Mouse (Mus musculus): ENCODE measurements at regions not wholly inside any gene's neighbourhood (a gene's known extent, or its start where the extent isn't known, plus 50 kb on each side); places are given as distances from the start of the nearest gene placed in this dataset.

DNA sequence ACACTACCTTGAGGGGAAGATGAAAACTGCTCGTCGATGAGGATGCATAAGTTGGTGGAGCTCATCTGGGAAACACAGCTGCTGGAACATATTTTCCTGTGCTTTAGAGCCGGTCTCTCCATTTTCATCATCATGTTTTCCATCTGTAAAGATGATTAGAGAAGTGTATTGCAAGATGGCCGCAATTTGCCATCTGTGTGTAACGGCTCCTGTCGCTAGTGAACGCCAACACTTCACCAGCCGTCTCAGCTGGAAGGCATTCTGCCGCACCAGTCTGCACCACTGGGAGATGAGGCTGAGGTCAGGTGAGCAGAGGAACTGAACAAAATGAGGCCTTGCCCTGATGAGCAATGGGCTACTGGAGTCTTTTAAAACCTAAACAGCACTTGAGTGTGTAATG is 57.4 kb downstream of the Gm21962 start:
- Histone ChIP-seq H3K4me2 (no peak overlapping the region), H3K4me3 (no peak overlapping the region), H3K27ac (no peak overlapping the region), H3K36me3 (replicated peaks) (no peaks in the 10 kb centered on the region), H3K9ac (no peak overlapping the region), H3K4me1 (no peaks in the 10 kb centered on the region), H3K9me3 (no peaks in the 10 kb centered on the region), H3K27me3 (replicated peaks) (no peaks in the 10 kb centered on the region)
- ATAC-seq (replicated peaks): no peak
- 86% methylated on average over 9 of the region's 9 CpGs for WGBS

DNA sequence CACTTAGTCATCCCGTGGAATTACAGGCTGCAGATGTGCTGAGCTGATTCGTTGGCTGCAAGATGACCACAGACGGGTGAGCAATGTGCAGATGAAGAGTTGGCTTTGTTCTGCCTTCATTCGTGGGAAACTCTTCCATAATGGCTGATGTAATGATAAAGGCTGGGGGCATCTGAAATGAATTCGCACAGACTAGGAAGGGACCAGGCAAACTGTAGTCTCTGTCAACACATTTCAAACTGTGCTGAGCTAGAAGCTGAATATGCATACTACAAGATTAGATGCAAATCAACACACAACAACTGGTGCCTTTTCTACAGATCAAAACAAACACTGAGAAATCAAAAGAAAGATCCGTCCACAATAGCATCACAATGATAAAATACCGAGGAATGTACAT is 58.1 kb downstream of the Gm21962 start:
- no peaks in the 10 kb centered on the region for H3K27me3 ChIP-seq (replicated peaks)
- no peak for ATAC-seq (replicated peaks)
- H3K27ac ChIP-seq: no peak overlapping the region
- no peak overlapping the region for H3K4me3 ChIP-seq
- H3K9ac ChIP-seq: no peak overlapping the region
- H3K9me3 ChIP-seq: no peaks in the 10 kb centered on the region
- no peaks in the 10 kb centered on the region for H3K4me1 ChIP-seq
- H3K36me3 ChIP-seq (replicated peaks): no peaks in the 10 kb centered on the region
- WGBS: 73% methylated on average over 7 of the region's 7 CpGs
- H3K4me2 ChIP-seq: no peak overlapping the region

DNA sequence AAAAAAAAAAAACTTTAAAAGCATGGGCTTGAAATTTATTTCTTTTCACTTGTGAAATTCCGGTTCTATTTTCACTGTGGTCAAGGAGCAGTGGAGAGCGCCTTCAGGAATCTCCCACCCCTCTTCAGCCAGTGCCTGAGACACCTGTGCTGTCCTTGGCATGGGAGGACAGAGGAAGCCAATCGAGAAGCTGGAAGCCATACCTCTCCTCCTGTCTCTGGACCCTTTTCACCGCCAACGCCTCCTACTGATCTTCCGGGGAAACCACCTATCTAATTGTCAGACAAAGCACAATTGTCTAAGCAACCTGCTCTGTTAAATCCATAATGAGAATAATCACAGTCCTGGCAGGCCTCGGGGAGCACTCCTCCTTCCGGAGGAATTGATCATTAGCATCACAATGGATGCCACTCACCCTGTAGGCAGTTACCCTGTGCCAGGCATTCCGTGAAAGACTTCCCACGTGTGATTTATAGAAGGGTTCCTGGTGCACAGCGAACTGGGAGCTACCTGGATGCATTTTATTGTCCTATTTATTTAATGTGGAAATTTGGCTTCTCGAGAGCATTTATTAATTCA is 66.0 kb downstream of the Gm21962 start:
- Histone ChIP-seq H3K4me3 (no peak overlapping the region), H3K27me3 (replicated peaks) (no peaks in the 10 kb centered on the region), H3K4me2 (peak overlapping the region; percentile 18), H3K4me1 (peaks cover 9% of the 10 kb centered on the region), H3K36me3 (replicated peaks) (no peaks in the 10 kb centered on the region), H3K9ac (no peak overlapping the region), H3K27ac (no peak overlapping the region), H3K9me3 (no peaks in the 10 kb centered on the region)
- 18% methylated on average over 12 of the region's 12 CpGs for WGBS
- peak; percentile 74; the same call in 1 of the 2 replicates for ATAC-seq (replicated peaks)

DNA sequence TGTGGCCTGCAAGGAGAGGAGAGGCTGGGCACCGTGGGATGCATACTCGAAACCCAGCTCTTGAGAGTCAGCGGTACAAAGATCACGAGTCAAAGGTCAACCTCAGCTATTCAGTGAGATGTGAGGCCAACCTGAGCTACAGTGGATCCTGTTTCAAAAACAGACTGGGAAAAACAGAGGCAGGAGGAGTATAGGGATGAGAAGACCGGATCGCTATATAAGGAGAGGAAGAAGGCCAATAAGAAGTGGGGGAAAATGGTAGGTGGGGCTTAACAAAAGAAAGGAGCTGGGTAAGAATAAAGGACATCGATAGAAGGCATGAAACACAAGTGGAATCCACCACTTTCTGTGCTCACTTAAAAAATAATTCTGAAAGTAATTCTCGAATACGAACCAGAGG is 70.2 kb downstream of the Gm21962 start:
- Histone ChIP-seq H3K4me2 (no peak overlapping the region), H3K9me3 (no peaks in the 10 kb centered on the region), H3K4me1 (peaks cover 9% of the 10 kb centered on the region), H3K27me3 (replicated peaks) (no peaks in the 10 kb centered on the region), H3K27ac (no peak overlapping the region), H3K36me3 (replicated peaks) (no peaks in the 10 kb centered on the region), H3K4me3 (no peak overlapping the region), H3K9ac (no peak overlapping the region)
- WGBS: 63% methylated on average over 9 of the region's 9 CpGs
- ATAC-seq (replicated peaks): no peak

DNA sequence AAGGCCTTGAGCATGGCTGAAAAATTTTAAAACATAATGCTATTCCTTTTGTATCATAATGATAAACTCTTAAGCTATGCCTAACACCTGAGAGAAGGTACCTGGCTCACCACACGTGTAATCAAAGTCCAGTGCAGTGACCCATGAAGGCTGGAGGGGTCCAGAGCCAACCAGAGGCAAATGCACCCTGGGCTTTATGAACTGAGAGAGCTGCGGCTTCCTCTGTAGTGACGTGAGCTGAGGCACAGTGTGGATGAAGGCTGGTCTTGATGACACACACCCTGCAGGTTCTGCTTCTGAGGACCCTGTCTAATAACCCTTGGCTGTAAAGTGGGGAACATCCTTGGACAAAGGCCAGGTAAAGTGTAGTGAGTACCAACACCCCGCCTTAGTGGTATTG is 70.8 kb downstream of the Gm21962 start:
- H3K27me3 ChIP-seq (replicated peaks): no peaks in the 10 kb centered on the region
- 80% methylated on average over 4 of the region's 4 CpGs for WGBS
- no peak overlapping the region for H3K9ac ChIP-seq
- no peaks in the 10 kb centered on the region for H3K9me3 ChIP-seq
- no peak overlapping the region for H3K4me2 ChIP-seq
- H3K4me1 ChIP-seq: peaks cover 7% of the 10 kb centered on the region
- ATAC-seq (replicated peaks): no peak
- H3K27ac ChIP-seq: no peak overlapping the region
- no peaks in the 10 kb centered on the region for H3K36me3 ChIP-seq (replicated peaks)
- no peak overlapping the region for H3K4me3 ChIP-seq

DNA sequence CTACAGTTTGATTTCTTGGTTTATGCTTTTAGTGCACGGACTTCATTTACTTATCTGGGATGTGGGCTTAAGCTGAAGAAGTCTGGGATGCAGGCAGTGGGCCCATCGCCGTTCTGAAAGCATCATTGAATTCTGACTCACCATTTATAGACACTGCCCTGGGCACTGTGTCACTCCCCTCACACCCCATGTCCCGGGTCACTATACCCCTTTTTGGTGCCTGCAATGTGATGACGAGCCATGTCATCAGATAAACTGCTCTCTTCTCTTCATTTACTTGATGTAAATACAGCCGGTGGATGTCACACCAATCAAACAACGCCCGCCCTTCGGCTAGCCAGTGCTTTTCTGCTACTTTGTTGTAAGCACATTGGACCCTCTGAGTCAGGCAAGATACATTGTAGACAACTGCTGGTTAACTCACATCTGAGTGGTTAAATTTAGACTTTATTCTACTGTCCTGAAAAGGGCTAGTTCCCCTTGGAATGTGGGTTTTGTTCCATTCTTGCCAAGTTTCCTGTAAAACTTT is 80.5 kb downstream of the Gm21962 start:
- Histone ChIP-seq H3K4me3 (no peak overlapping the region), H3K4me1 (peaks cover 10% of the 10 kb centered on the region), H3K9me3 (no peaks in the 10 kb centered on the region), H3K27me3 (replicated peaks) (no peaks in the 10 kb centered on the region), H3K36me3 (replicated peaks) (no peaks in the 10 kb centered on the region), H3K4me2 (no peak overlapping the region), H3K9ac (no peak overlapping the region), H3K27ac (no peak overlapping the region)
- ATAC-seq (replicated peaks): no peak
- 85% methylated on average over 9 of the region's 9 CpGs for WGBS

DNA sequence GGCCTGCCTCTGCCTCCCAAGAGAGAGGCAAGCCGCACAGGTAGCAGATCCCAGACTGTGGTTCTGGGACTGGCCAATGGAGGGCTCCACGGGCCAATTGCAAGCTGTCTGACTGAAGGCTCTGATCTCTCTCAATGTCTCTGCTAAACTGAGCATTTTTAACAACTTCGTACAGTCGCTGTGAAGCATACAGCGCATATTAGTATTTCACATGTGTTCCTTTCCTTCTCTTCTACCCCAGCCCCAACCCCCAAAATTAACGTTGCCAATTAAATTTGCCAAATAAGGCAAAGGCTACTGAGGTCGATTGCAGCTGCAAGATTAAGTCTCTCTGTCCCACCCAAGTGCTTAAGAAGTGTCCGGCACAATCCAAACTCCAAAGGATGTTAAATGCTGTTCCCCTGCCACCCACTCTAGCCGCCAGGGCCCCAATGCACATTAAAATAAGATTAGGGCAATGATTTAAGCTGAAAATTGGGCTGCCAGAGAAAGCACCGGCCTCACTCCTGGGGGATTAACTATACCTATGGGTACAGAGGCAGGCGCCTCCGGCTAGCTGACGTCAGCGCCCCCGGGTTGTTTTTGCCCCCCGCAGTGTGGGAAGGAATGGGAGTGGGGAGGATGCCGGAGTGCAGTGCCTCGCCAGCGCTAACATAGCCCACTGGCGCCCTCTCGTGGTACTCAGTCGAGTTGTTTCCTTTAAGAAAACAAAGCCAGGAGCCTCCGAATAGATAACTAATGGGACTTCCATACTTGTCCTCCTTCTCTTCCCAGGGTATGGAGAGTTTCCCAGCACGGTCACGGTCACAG is 81.3 kb downstream of the Gm21962 start:
- Histone ChIP-seq H3K27me3 (replicated peaks) (no peaks in the 10 kb centered on the region), H3K36me3 (replicated peaks) (no peaks in the 10 kb centered on the region), H3K4me2 (peak overlapping the region; percentile 58), H3K27ac (peak overlapping the region; percentile 75), H3K9ac (peak overlapping the region; percentile 37), H3K4me1 (peaks cover 10% of the 10 kb centered on the region), H3K4me3 (peak overlapping the region; percentile 36), H3K9me3 (no peaks in the 10 kb centered on the region)
- 15% methylated on average over 25 of the region's 25 CpGs for WGBS
- peak; percentile 94 for ATAC-seq (replicated peaks)

DNA sequence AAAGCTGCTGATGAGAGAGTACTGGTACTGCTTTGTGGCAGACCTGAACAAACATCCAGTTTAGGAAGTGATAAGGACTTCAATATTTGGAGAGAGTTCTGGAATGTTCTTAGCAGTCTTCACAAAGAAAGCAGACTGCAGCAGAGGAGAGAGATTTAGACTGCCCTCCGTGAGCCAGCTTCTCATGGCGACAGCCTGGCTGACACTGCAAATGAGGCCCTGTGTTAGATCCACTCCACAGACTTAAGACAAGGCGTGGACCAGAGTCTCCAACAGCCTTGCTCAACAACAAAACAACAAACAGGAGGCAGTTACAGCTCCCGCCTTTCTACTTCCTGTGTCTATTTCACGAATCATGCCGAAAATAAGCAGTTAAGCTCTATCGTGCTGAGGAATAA is 81.9 kb downstream of the Gm21962 start:
- Histone ChIP-seq H3K36me3 (replicated peaks) (no peaks in the 10 kb centered on the region), H3K4me3 (no peak overlapping the region), H3K4me1 (peaks cover 10% of the 10 kb centered on the region), H3K27me3 (replicated peaks) (no peaks in the 10 kb centered on the region), H3K4me2 (peak overlapping the region; percentile 58), H3K9me3 (no peaks in the 10 kb centered on the region), H3K27ac (peak overlapping the region; percentile 75), H3K9ac (0 out of 2 replicates have a peak overlapping the region, but pooled peaks have one; percentile 4)
- peak; percentile 51 for ATAC-seq (replicated peaks)
- WGBS: 52% methylated on average over 7 of the region's 7 CpGs

DNA sequence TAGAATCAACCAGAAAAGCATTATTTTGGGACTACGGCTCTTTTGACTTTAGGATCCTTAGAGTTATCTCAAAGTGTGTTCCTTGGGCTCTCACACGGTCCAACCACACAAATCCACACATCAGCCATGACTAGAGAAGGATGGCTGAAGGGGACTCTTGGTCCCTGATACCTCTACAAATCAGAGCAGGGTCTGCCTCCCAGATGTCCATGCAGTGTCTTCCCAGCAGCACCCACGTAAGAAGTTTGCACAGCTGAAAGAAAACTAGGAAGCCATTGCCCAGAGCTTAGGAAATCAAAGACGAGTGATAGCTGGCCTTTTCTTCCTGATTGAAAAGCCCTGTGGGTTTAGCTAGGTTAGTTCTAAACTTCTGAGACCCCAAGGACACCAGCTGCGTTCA is 84.1 kb downstream of the Gm21962 start:
- peaks cover 10% of the 10 kb centered on the region for H3K4me1 ChIP-seq
- H3K36me3 ChIP-seq (replicated peaks): no peaks in the 10 kb centered on the region
- H3K9ac ChIP-seq: no peak overlapping the region
- WGBS: 89% methylated on average over 5 of the region's 5 CpGs
- H3K4me2 ChIP-seq: no peak overlapping the region
- no peak for ATAC-seq (replicated peaks)
- H3K27ac ChIP-seq: no peak overlapping the region
- no peaks in the 10 kb centered on the region for H3K9me3 ChIP-seq
- no peaks in the 10 kb centered on the region for H3K27me3 ChIP-seq (replicated peaks)
- H3K4me3 ChIP-seq: no peak overlapping the region

DNA sequence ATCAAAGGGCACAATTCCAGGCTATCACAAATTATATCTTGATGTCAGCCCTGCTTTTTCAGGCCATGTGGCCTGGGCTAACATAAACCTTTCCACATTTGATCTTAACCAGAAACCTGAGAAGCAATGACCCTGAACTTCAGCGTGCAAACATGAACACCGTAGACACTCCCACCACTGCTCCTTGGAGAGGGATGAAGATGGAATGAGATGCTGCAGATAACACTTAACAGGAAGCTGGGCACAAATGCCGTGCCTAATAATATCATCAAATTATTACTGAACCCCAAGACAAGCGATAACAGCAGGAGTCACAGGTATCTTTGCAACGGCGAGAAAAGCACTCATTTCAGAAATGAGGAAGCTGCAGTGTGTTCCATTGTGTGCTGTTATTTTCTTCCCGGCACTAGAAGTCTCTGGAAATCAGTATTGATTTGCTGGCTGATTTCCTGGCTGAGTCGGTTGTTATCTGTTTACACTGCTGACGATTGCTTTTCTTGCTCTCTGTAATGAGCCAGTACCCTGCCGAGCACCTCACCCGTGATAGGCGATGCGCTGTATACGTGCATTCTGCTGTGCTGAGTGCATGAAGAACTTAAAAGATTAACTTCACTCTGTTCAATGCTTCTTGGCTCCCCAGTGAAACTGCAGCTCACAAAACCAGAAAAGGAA is 91.0 kb downstream of the Gm21962 start:
- peak overlapping the region; percentile 21; the same call in 1 of the 2 replicates for H3K4me2 ChIP-seq
- H3K27me3 ChIP-seq (replicated peaks): no peaks in the 10 kb centered on the region
- no peaks in the 10 kb centered on the region for H3K36me3 ChIP-seq (replicated peaks)
- H3K4me1 ChIP-seq: no peaks in the 10 kb centered on the region
- H3K27ac ChIP-seq: peak overlapping the region; percentile 29; the same call in 1 of the 2 replicates
- WGBS: 59% methylated on average over 14 of the region's 14 CpGs
- H3K4me3 ChIP-seq: no peak overlapping the region
- H3K9me3 ChIP-seq: no peaks in the 10 kb centered on the region
- no peak overlapping the region for H3K9ac ChIP-seq
- peak; percentile 86 for ATAC-seq (replicated peaks)

DNA sequence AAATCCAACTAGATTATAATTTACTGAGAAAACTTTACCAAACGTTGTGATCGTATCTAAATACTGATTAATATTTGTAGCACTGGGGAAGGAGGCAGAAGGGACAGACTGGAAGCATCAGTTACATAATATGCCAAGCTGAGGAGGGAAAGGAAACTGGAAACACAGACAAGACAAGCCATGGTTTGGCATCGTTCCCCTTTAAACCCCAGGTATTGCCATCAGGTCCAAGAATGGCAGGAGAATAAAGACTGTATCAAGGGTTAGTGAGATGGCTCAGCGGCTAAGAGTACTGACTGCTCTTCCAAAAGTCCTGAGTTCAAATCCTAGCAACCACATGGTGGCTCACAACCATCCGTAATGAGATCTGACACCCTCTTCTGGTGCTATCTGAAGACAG is 92.1 kb downstream of the Gm21962 start:
- 89% methylated on average over 5 of the region's 5 CpGs for WGBS
- Histone ChIP-seq H3K27ac (no peak overlapping the region), H3K9me3 (no peaks in the 10 kb centered on the region), H3K9ac (no peak overlapping the region), H3K4me1 (no peaks in the 10 kb centered on the region), H3K4me3 (no peak overlapping the region), H3K36me3 (replicated peaks) (no peaks in the 10 kb centered on the region), H3K27me3 (replicated peaks) (no peaks in the 10 kb centered on the region), H3K4me2 (no peak overlapping the region)
- ATAC-seq (replicated peaks): no peak

DNA sequence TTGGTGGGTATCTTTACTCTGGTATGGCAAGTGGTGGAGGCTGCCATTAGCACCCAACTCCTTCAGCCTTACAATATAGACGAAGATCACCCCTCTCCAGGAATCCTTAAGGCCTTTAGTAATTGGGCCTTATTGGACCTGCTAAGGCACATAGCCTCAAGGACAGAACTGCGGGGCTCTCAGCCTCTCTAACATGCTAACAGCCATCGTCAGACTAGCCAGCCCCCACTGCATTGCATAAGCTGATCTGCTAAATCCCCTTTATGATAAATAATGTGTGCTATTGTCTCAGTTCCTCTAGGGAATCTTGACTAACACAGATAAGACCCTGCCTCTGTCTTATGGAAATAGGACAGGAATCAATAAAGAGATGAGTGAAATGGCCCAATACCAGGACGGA is 95.7 kb upstream of the H2afz start:
- no peaks in the 10 kb centered on the region for H3K36me3 ChIP-seq (replicated peaks)
- ATAC-seq (replicated peaks): 0 out of 2 replicates have a peak, but pooled peaks have one; percentile 39
- WGBS: 54% methylated on average over 4 of the region's 4 CpGs
- no peak overlapping the region for H3K27ac ChIP-seq
- no peaks in the 10 kb centered on the region for H3K4me1 ChIP-seq
- no peak overlapping the region for H3K4me2 ChIP-seq
- H3K9me3 ChIP-seq: no peaks in the 10 kb centered on the region
- no peak overlapping the region for H3K9ac ChIP-seq
- no peak overlapping the region for H3K4me3 ChIP-seq
- no peaks in the 10 kb centered on the region for H3K27me3 ChIP-seq (replicated peaks)

Measured in midbrain, embryonic 15.5 days (tissue).